Mouse (Mus musculus): ENCODE measurements around the gene Abhd11. TPM values are rescaled to one million over a fixed set of nuclear protein-coding genes. Genes with fewer than 3 reads are reported as not detected.
"Not testable (repeated sequence)": the region's sequence is repeated elsewhere in the genome, so short reads cannot be mapped to it uniquely, and the experiment has no call there.

Gene Abhd11
- polyA plus RNA-seq (2012; fragmentation: generic; extraction: Trizol), result 26.8 TPM
- long read RNA-seq, experiment 1, transcript Abhd11-206 (5 exons, 1,473 nt), result minor isoform, 6 of 30 reads
- long read RNA-seq, experiment 1, transcript Abhd11-201 (6 exons, 1,493 nt), result major isoform, 15 of 30 reads
- long read RNA-seq, experiment 1, partial matches to known transcripts, result 2 of 30 reads
- long read RNA-seq, experiment 1, other reads (novel, unspliced or antisense), result 5 of 30 reads
- long read RNA-seq, experiment 2, transcript Abhd11-201 (6 exons, 1,493 nt), result major isoform, 18 of 22 reads
- long read RNA-seq, experiment 2, partial matches to known transcripts, result 0 of 22 reads
- long read RNA-seq, experiment 2, other reads (novel, unspliced or antisense), result 1 of 22 reads

GRCm38 (mm10) chr5:135008671-135009589 lies at the start of gene Abhd11:
TSS of gene Abhd11 (plus strand) at chr5:135009152.
- TF ChIP-seq CTCF (IDR thresholded peaks at IDR 0.05; ENCODE audit: control insufficient read depth, insufficient read depth, insufficient read length), result no peak
- no peak for TF ChIP-seq MYOD1 (IDR thresholded peaks at IDR 0.05; ENCODE audit: control insufficient read depth, insufficient read length, low read depth)
- no peak for TF ChIP-seq MAX (IDR thresholded peaks at IDR 0.05)
- TF ChIP-seq CEBPB (IDR thresholded peaks at IDR 0.05; ENCODE audit: low read depth), result peak; percentile 99
- peak; percentile 68 for TF ChIP-seq USF1 (IDR thresholded peaks at IDR 0.05; ENCODE audit: low read depth)
- no peak for TF ChIP-seq FOSL1 (IDR thresholded peaks at IDR 0.05; ENCODE audit: insufficient read depth, low read length, poor library complexity, severe bottlenecking)
- H3K36me3 ChIP-seq (ENCODE audit: control insufficient read depth, insufficient read depth), result no peaks in the 10 kb centered on the region
- no peaks in the 10 kb centered on the region for H3K27me3 ChIP-seq (ENCODE audit: control insufficient read depth, insufficient read depth, insufficient read length)
- peak within 1 kb of the TSS; percentile 80 for H3ac ChIP-seq (ENCODE audit: control insufficient read depth, insufficient read length, low read depth)
- H3K79me3 ChIP-seq (ENCODE audit: low read depth), result no peaks in the 10 kb centered on the region
- H3K79me2 ChIP-seq (ENCODE audit: control insufficient read depth, insufficient read depth), result no peaks in the 10 kb centered on the region
- peak within 1 kb of the TSS; percentile 48 for H3K4me3 ChIP-seq (ENCODE audit: insufficient read depth, poor library complexity, severe bottlenecking)

- Histone ChIP-seq H3K36me3 (ENCODE audit: control insufficient read depth, insufficient read depth) (no peaks in the 10 kb centered on the region), H3K27me3 (ENCODE audit: control insufficient read depth, insufficient read depth, insufficient read length) (no peaks in the 10 kb centered on the region), H3K79me3 (ENCODE audit: low read depth) (no peaks in the 10 kb centered on the region), H3ac (ENCODE audit: control insufficient read depth, insufficient read length, low read depth) (no peak overlapping the region), H3K4me3 (ENCODE audit: insufficient read depth, poor library complexity, severe bottlenecking) (no peak overlapping the region), H3K79me2 (ENCODE audit: control insufficient read depth, insufficient read depth) (no peaks in the 10 kb centered on the region)
- TF ChIP-seq USF1 (IDR thresholded peaks at IDR 0.05; ENCODE audit: low read depth) (no peak), MYOD1 (IDR thresholded peaks at IDR 0.05; ENCODE audit: control insufficient read depth, insufficient read length, low read depth) (peak; percentile 29), MYOG (IDR thresholded peaks at IDR 0.05; ENCODE audit: control insufficient read depth, extremely low read depth, insufficient read length) (no peak), CTCF (IDR thresholded peaks at IDR 0.05; ENCODE audit: control insufficient read depth, insufficient read depth, insufficient read length) (no peak)
These were observed 48.5 kb upstream of the Abhd11 start for GRCm38 (mm10) chr5:134960430-134960829.

- no peaks in the 10 kb centered on the region for H3K79me3 ChIP-seq (ENCODE audit: low read depth)
- no peaks in the 10 kb centered on the region for H3K27me3 ChIP-seq (ENCODE audit: control insufficient read depth, insufficient read depth, insufficient read length)
- no peak for TF ChIP-seq MAX (IDR thresholded peaks at IDR 0.05)
- TF ChIP-seq CEBPB (IDR thresholded peaks at IDR 0.05; ENCODE audit: low read depth), result no peak
- no peak for TF ChIP-seq MYOG (IDR thresholded peaks at IDR 0.05; ENCODE audit: control insufficient read depth, extremely low read depth, insufficient read length)
- no peak for TF ChIP-seq FOSL1 (IDR thresholded peaks at IDR 0.05; ENCODE audit: insufficient read depth, low read length, poor library complexity, severe bottlenecking)
- TF ChIP-seq MYOD1 (IDR thresholded peaks at IDR 0.05; ENCODE audit: control insufficient read depth, insufficient read length, low read depth), result no peak
- no peak for TF ChIP-seq CTCF (IDR thresholded peaks at IDR 0.05; ENCODE audit: control insufficient read depth, insufficient read depth, insufficient read length)
These were observed 47.4 kb upstream of the Abhd11 start for GRCm38 (mm10) chr5:134961519-134961918.

GRCm38 (mm10) chr5:134963546-134963945 lies 45.4 kb upstream of the Abhd11 start:
- H3K79me2 ChIP-seq (ENCODE audit: control insufficient read depth, insufficient read depth), result no peaks in the 10 kb centered on the region
- no peak overlapping the region for H3K4me3 ChIP-seq (ENCODE audit: insufficient read depth, poor library complexity, severe bottlenecking)
- no peaks in the 10 kb centered on the region for H3K36me3 ChIP-seq (ENCODE audit: control insufficient read depth, insufficient read depth)
- TF ChIP-seq USF1 (IDR thresholded peaks at IDR 0.05; ENCODE audit: low read depth) (no peak), CTCF (IDR thresholded peaks at IDR 0.05; ENCODE audit: control insufficient read depth, insufficient read depth, insufficient read length) (no peak), MAX (IDR thresholded peaks at IDR 0.05) (no peak), CEBPB (IDR thresholded peaks at IDR 0.05; ENCODE audit: low read depth) (no peak), FOSL1 (IDR thresholded peaks at IDR 0.05; ENCODE audit: insufficient read depth, low read length, poor library complexity, severe bottlenecking) (no peak), MYOD1 (IDR thresholded peaks at IDR 0.05; ENCODE audit: control insufficient read depth, insufficient read length, low read depth) (no peak), MYOG (IDR thresholded peaks at IDR 0.05; ENCODE audit: control insufficient read depth, extremely low read depth, insufficient read length) (no peak)
- H3ac ChIP-seq (ENCODE audit: control insufficient read depth, insufficient read length, low read depth), result no peak overlapping the region
- H3K79me3 ChIP-seq (ENCODE audit: low read depth), result no peaks in the 10 kb centered on the region
- peaks cover 6% of the 10 kb centered on the region for H3K27me3 ChIP-seq (ENCODE audit: control insufficient read depth, insufficient read depth, insufficient read length)

More at GRCm38 (mm10) chr5:134961519-134961918, 47.4 kb upstream of the Abhd11 start:
- Histone ChIP-seq H3ac (ENCODE audit: control insufficient read depth, insufficient read length, low read depth) (no peak overlapping the region), H3K79me2 (ENCODE audit: control insufficient read depth, insufficient read depth) (no peaks in the 10 kb centered on the region), H3K4me3 (ENCODE audit: insufficient read depth, poor library complexity, severe bottlenecking) (no peak overlapping the region), H3K36me3 (ENCODE audit: control insufficient read depth, insufficient read depth) (no peaks in the 10 kb centered on the region)

GRCm38 (mm10) chr5:134964655-134965054 lies 44.3 kb upstream of the Abhd11 start:
- H3K4me3 ChIP-seq (ENCODE audit: insufficient read depth, poor library complexity, severe bottlenecking); H3K27me3 ChIP-seq (ENCODE audit: control insufficient read depth, insufficient read depth, insufficient read length); H3K79me2 ChIP-seq (ENCODE audit: control insufficient read depth, insufficient read depth); H3ac ChIP-seq (ENCODE audit: control insufficient read depth, insufficient read length, low read depth); H3K36me3 ChIP-seq (ENCODE audit: control insufficient read depth, insufficient read depth); H3K79me3 ChIP-seq (ENCODE audit: low read depth): not testable (repeated sequence)
